Mouse (Mus musculus): ENCODE results near the gene Coro2b. TPM values are rescaled to one million over a fixed set of nuclear protein-coding genes. Genes with fewer than 3 reads are reported as not detected.

Coro2b gene
- total RNA-seq, 1 experiment = 4.8 TPM

DNA sequence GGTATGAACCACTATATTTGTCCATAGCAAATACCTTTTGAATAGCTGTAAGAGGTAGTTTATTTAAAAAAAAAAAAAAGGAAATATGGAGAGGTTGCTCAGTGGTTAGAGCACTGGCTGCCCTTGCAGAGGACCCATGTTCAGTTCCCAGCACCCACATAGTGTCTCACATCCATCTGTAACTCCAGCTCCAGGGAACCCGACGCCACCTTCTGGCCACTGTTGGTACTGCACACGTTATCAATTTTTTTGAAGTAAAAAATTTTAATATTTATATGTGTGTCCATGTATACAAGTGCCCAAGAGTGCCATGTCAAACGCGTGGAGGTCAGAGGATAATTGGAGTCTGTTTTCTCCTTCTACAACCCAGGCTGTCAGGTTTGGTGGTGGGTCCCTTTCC, 118.1 kb downstream of the Coro2b start:
- in situ Hi-C loops (cut with MboI; ENCODE audit: low sequenced_read_pairs in 2 of 2, unreplicated experiment in 2 of 2) = no loop called here
- Histone ChIP-seq H3K9ac (ENCODE audit: insufficient read depth, low read depth, low read length, poor library complexity, severe bottlenecking) (no peak overlapping the region), H3K4me1 (ENCODE audit: control insufficient read depth in 2 of 2, insufficient read depth in 2 of 2, low read length in 2 of 2, poor library complexity in 1 of 2) (peaks cover 3 to 20% of the 10 kb centered on the region in 2 experiments; a peak in 2 of 4 replicates), H3K9me3 (ENCODE audit: control insufficient read depth, insufficient read depth, low read depth, low read length) (no peaks in the 10 kb centered on the region), H3K27ac (ENCODE audit: insufficient read depth, low read depth, low read length, poor library complexity, severe bottlenecking) (no peak overlapping the region), H3K36me3 (ENCODE audit: control insufficient read depth, insufficient read depth, low read length, poor library complexity, severe bottlenecking) (no peaks in the 10 kb centered on the region), H3K4me3 (ENCODE audit: insufficient read depth in 1 of 2, low read depth in 1 of 2, low read length in 2 of 2, poor library complexity in 1 of 2, severe bottlenecking in 1 of 2) (no peak overlapping the region)
- DNase-seq (ENCODE audit: low read depth, low spot score) = no peak
- TF ChIP-seq ZC3H11A (IDR thresholded peaks at IDR 0.05; ENCODE audit: borderline replicate concordance, low read depth, low read length) (no peak), MAFK (IDR thresholded peaks at IDR 0.05; ENCODE audit: insufficient read depth, low read depth, low read length) (no peak), CHD2 (IDR thresholded peaks at IDR 0.05; ENCODE audit: low read depth, low read length) (no peak), ZNF384 (IDR thresholded peaks at IDR 0.05; ENCODE audit: low read depth, low read length) (no peak), HCFC1 (IDR thresholded peaks at IDR 0.05; ENCODE audit: borderline replicate concordance, insufficient read depth, low read length) (no peak)

DNA sequence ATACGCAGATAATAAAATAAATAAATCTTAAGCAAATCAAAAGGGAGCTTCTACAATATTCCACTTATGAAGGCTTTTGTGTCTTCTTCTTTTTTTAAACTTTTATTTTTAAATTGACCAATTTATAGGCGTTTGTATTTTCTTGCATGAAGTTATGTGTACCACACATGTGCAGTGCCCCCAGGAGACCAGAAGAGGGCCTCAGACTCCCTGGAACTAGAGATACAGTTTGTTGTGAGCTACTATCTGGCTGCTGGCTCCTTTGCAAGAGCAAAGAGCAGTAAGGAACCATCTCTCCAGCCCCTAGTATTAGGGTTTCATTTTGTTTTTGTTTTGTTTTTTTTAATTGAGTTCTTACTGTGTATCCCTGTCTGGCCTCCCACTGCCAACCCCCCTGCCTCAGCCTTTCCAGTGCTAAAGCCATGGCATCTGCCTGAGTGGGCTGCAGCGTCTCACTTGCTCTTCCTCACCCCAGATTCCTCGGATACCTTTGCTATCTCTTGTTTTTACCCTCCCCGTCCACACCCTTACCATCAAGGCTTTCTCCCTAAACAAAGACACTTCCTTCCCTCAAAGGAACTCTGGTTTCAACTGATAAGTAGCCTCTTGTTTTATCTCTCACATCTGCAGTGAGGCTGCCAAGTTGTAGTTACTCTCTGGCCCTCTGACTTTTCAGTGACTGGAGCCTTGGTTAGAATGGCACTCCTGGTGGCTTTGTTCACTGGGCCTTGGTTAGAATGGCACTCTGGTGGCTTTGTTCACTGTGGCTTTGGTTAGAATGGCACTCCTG, 129.3 kb downstream of the Coro2b start:
- in situ Hi-C loops (cut with MboI; ENCODE audit: low sequenced_read_pairs in 2 of 2, unreplicated experiment in 2 of 2) = no loop called here
- H3K27ac ChIP-seq (ENCODE audit: insufficient read depth, low read depth, low read length, poor library complexity, severe bottlenecking) = peak overlapping the region; percentile 44

GRCm38 (mm10) chr9:62406423-62407013, 130.3 kb downstream of the Coro2b start:
- TF ChIP-seq HCFC1 (IDR thresholded peaks at IDR 0.05; ENCODE audit: borderline replicate concordance, insufficient read depth, low read length) (no peak), MAFK (IDR thresholded peaks at IDR 0.05; ENCODE audit: insufficient read depth, low read depth, low read length) (no peak), ZC3H11A (IDR thresholded peaks at IDR 0.05; ENCODE audit: borderline replicate concordance, low read depth, low read length) (no peak), ZNF384 (IDR thresholded peaks at IDR 0.05; ENCODE audit: low read depth, low read length) (no peak), CHD2 (IDR thresholded peaks at IDR 0.05; ENCODE audit: low read depth, low read length) (no peak)
- no peak for DNase-seq (ENCODE audit: low read depth, low spot score)
- Histone ChIP-seq H3K4me3 (ENCODE audit: insufficient read depth in 1 of 2, low read depth in 1 of 2, low read length in 2 of 2, poor library complexity in 1 of 2, severe bottlenecking in 1 of 2) (no peak overlapping the region), H3K27ac (ENCODE audit: insufficient read depth, low read depth, low read length, poor library complexity, severe bottlenecking) (no peak overlapping the region), H3K36me3 (ENCODE audit: control insufficient read depth, insufficient read depth, low read length, poor library complexity, severe bottlenecking) (no peaks in the 10 kb centered on the region), H3K4me1 (ENCODE audit: control insufficient read depth in 2 of 2, insufficient read depth in 2 of 2, low read length in 2 of 2, poor library complexity in 1 of 2) (no peaks in the 10 kb centered on the region), H3K9ac (ENCODE audit: insufficient read depth, low read depth, low read length, poor library complexity, severe bottlenecking) (no peak overlapping the region), H3K9me3 (ENCODE audit: control insufficient read depth, insufficient read depth, low read depth, low read length) (peaks cover 2% of the 10 kb centered on the region; the same call in 1 of the 2 replicates)
- in situ Hi-C loops (cut with MboI; ENCODE audit: low sequenced_read_pairs in 2 of 2, unreplicated experiment in 2 of 2) = no loop called here

More for the DNA sequence above, 129.3 kb downstream of the Coro2b start:
- Histone ChIP-seq H3K9ac (ENCODE audit: insufficient read depth, low read depth, low read length, poor library complexity, severe bottlenecking) (no peak overlapping the region), H3K4me1 (ENCODE audit: control insufficient read depth in 2 of 2, insufficient read depth in 2 of 2, low read length in 2 of 2, poor library complexity in 1 of 2) (no peaks in the 10 kb centered on the region), H3K36me3 (ENCODE audit: control insufficient read depth, insufficient read depth, low read length, poor library complexity, severe bottlenecking) (no peaks in the 10 kb centered on the region), H3K4me3 (ENCODE audit: insufficient read depth in 1 of 2, low read depth in 1 of 2, low read length in 2 of 2, poor library complexity in 1 of 2, severe bottlenecking in 1 of 2) (no peak overlapping the region), H3K9me3 (ENCODE audit: control insufficient read depth, insufficient read depth, low read depth, low read length) (peaks cover 2% of the 10 kb centered on the region; the same call in 1 of the 2 replicates)
- DNase-seq (ENCODE audit: low read depth, low spot score) = no peak
- no peak for TF ChIP-seq ZNF384 (IDR thresholded peaks at IDR 0.05; ENCODE audit: low read depth, low read length)
- TF ChIP-seq HCFC1 (IDR thresholded peaks at IDR 0.05; ENCODE audit: borderline replicate concordance, insufficient read depth, low read length) = no peak
- no peak for TF ChIP-seq CHD2 (IDR thresholded peaks at IDR 0.05; ENCODE audit: low read depth, low read length)
- no peak for TF ChIP-seq ZC3H11A (IDR thresholded peaks at IDR 0.05; ENCODE audit: borderline replicate concordance, low read depth, low read length)
- TF ChIP-seq MAFK (IDR thresholded peaks at IDR 0.05; ENCODE audit: insufficient read depth, low read depth, low read length) = no peak

- Histone ChIP-seq H3K9me3 (ENCODE audit: control insufficient read depth, insufficient read depth, low read depth, low read length) (no peaks in the 10 kb centered on the region), H3K36me3 (ENCODE audit: control insufficient read depth, insufficient read depth, low read length, poor library complexity, severe bottlenecking) (no peaks in the 10 kb centered on the region), H3K27ac (ENCODE audit: insufficient read depth, low read depth, low read length, poor library complexity, severe bottlenecking) (no peak overlapping the region), H3K4me1 (ENCODE audit: control insufficient read depth in 2 of 2, insufficient read depth in 2 of 2, low read length in 2 of 2, poor library complexity in 1 of 2) (peaks cover 0 to 2% of the 10 kb centered on the region in 2 experiments; a peak in 2 of 4 replicates), H3K9ac (ENCODE audit: insufficient read depth, low read depth, low read length, poor library complexity, severe bottlenecking) (no peak overlapping the region), H3K4me3 (ENCODE audit: insufficient read depth in 1 of 2, low read depth in 1 of 2, low read length in 2 of 2, poor library complexity in 1 of 2, severe bottlenecking in 1 of 2) (no peak overlapping the region)
- in situ Hi-C loops (cut with MboI; ENCODE audit: low sequenced_read_pairs in 2 of 2, unreplicated experiment in 2 of 2) = no loop called here
- TF ChIP-seq HCFC1 (IDR thresholded peaks at IDR 0.05; ENCODE audit: borderline replicate concordance, insufficient read depth, low read length) = no peak
- TF ChIP-seq ZC3H11A (IDR thresholded peaks at IDR 0.05; ENCODE audit: borderline replicate concordance, low read depth, low read length) = no peak
- no peak for TF ChIP-seq MAFK (IDR thresholded peaks at IDR 0.05; ENCODE audit: insufficient read depth, low read depth, low read length)
- TF ChIP-seq CHD2 (IDR thresholded peaks at IDR 0.05; ENCODE audit: low read depth, low read length) = no peak
- no peak for TF ChIP-seq ZNF384 (IDR thresholded peaks at IDR 0.05; ENCODE audit: low read depth, low read length)
- no peak for DNase-seq (ENCODE audit: low read depth, low spot score)
Measured at GRCm38 (mm10) chr9:62401589-62401988, 135.3 kb downstream of the Coro2b start.

All from ES-E14 (cell line).